Mouse (Mus musculus): ENCODE results near the gene Son.

- TF ChIP-seq POLR2A (IDR thresholded peaks at IDR 0.05; ENCODE audit: borderline replicate concordance, extremely low read depth, insufficient read depth, insufficient read length, poor library complexity, severe bottlenecking) (no peak), CTCF (IDR thresholded peaks at IDR 0.05; ENCODE audit: borderline replicate concordance, extremely low read depth, insufficient read depth, insufficient read length) (no peak)
Measured at GRCm38 (mm10) chr16:91678147-91678911, 31.0 kb downstream of the Son start.

Data from brain, embryonic 14.5 days (tissue).